Mouse (Mus musculus) large intestine, adult 2 months (tissue): Measurements from ENCODE around the gene Slbp. TPM values are rescaled to one million over a fixed set of nuclear protein-coding genes. Genes with fewer than 3 reads are reported as not detected.

Source experiments
- DNase-seq: peaks from one replicate; pipeline ENCODE4 v3.0.0-alpha.2; 2012; ENCODE audit warnings: low read depth, low spot score
- WGBS: fragments of 180-500 bp; shearing (Covaris S2); methylation state at CpG from one replicate; pipeline ENCODE4 v1.1.7; 2018; 5-methylcytosine and 5-hydroxymethylcytosine counted together
- polyA plus RNA-seq: library from polyadenylated mRNA; depleted of rRNA; stranded (reverse); fragments of >200 nt; gene quantifications from 2 replicates; pipeline ENCODE4 v1.2.3, GENCODE M21; 2012; rRNA removed

Gene Slbp
- 21.6 and 28.8 TPM in 2 replicates for polyA plus RNA-seq

DNA sequence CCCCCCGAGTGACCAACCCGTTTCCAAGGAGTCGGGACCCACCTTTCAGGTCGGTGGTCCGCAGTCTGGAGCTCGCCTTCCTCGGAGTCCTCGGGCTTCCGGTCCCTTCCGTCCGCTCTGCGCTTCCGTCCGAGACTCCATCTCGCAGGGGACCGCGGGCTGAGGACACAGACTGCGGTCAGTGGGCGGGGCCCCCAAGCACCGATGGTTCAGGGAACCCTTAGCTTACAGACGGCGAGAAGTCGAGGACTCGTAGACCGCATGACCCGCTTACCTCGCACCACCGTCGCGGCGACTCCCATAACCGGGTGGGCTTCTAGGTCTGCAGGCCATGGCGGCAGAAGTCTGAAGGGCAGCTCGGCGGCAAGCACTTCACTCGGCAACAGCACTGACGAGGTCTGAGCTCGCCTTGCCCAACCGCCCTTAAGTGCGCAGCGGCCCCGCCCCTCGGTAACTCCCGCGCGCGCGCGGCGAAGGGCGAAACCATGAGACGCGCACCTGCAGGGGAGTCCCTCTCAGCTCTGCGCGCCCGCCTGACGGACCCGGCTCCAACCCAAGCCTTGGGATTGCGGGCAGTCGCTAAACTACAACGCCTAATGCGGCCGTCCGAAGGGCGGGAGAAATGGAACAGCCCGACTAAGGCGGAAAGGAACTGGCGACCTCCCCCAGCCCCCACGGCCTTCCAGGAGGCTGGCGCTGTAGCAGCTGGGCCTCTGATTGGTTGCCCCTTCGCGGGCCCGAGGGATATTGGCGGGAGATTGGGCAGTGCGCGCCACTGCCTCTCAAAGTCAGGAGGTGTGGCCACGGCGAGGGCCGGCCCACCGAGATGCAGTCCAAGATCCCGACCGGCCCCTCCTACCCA lies at the start of gene Slbp:
Slbp (minus strand) TSS at position 654 of the 862 bp plus-strand sequence.
- under 1% methylated on average over 82 of the region's 82 CpGs for WGBS
- no peak for DNase-seq

DNA sequence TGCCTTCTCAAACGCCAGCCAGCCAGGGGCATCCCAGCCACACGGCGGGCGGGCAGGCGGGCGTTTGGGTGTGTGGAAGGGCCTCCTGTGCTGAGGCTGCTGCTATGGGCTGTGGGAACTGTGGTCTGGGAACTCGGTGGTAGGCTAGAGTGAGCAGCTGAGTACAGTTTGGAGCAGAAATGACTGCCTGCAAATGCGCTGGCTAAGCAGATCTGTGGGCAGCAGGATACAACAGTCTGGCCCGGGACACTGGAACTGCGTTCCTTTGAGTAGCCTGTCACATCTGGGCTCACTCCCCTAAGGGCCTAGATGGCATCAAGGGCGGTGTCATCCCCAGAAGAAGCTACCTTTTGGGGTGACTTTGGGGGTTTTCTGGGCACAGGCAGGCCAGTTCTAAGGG lies 49.5 kb upstream of the Slbp start:
- 83% methylated on average over 11 of the region's 11 CpGs for WGBS
- DNase-seq = no peak

DNA sequence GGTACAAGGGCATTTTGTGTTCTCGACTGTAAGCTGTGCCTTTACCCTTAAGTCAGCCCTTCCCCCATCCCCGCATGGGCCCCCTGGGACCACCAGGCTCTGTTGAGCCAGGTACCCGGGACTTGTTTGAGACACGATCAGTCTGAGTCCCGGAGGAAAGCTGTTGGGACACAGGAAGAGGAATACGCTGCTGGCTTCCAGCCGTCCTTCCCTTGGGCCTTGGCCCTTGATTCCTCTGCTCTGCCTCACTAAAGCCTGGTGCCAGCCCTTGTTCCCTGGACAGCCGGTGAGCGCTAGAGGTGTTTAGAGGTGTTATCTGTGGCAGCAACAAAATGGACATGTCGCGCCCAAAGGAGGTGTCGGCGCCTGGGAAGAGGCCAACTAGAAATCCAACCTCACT lies 47.6 kb upstream of the Slbp start:
- DNase-seq = no peak
- 44% methylated on average over 13 of the region's 13 CpGs for WGBS

DNA sequence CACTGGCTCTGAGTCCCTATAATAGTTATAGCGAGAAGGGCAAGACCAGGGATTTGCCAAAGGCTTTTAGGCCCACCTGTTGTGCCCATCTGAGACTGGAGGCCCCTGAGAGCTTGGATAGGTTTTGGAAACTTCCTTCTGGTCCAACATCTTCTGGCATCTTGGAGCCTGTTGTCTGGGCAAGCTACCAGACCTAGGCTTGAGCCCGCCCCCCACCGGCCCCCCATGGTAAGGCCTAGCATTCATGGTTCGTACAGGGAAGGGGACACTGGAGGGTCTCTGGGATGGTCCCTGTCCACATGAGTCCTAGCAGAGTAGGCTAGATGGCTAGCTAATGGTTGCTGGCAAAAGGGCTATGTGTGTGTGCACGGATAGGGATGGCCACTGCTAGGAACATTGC lies 46.3 kb upstream of the Slbp start:
- 97% methylated on average over 5 of the region's 5 CpGs for WGBS
- no peak for DNase-seq

DNA sequence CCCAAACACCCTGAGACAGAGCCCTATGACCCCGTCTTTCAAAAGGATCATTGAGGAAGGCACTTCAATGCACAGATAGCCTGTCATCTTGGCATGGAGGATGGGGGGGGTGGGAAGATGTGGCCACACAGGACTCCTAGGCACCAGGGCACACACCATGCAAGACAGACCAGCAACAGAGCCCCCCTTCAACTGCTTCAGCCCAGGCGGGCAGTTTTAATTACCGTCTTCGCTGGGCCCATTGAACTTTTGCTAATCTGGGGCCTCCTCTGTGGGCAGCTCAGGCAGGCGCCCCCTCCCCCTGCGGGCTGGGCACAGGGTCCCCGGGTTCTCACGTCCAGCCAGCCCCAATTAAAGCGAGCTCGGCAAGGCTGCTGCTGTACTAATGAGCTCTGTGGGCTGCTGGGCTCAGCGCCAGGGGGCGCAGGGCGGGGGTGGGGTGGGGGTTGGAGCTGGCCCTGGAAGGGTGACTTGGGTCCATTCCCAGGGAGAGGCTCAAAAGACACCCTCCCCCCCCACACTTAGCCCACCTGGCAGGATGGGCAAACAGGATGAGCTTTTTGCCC lies 45.7 kb upstream of the Slbp start:
- DNase-seq = no peak
- WGBS = 58% methylated on average over 13 of the region's 13 CpGs

DNA sequence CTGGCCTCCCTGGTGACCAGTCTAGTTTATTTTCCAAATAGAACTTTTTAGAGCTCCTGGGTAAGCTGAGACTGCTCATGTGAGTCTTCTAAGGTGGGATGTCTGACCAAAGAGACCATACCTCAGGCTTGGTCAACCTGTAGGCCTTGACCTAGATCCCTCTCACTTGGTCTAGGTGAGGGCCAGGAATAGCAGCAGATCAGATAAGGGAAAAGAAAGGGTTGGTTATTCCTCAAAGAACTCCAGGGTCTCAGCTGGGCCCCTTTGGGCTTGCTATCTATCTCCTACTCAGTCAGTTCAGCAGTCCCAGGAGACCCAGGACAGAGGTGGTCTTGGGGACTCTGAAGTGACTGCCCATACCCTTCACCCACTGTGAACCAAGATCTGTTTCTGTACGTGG lies 45.2 kb upstream of the Slbp start:
- 90% methylated on average over 1 of the region's 1 CpGs for WGBS
- no peak for DNase-seq

DNA sequence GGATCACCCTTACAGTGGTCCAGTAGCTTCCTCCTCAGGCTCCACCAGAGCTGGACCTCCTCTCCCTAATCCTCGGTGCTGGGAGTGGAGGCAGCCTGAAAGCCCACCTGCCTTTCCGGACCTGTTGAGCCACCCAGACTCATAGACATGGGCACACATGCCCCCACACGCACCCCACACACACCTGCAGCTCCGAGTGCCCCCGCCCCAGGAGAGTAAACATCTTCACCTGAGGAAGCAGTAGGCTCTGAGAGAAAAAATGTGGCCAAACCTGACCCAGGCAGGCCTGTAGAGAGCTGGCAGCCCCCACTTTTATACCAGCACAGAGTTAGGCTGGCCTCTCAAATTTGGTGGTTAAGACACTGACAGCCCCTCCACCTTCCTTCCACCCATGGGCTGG lies 44.1 kb upstream of the Slbp start:
- no peak for DNase-seq
- WGBS = 44% methylated on average over 5 of the region's 5 CpGs

DNA sequence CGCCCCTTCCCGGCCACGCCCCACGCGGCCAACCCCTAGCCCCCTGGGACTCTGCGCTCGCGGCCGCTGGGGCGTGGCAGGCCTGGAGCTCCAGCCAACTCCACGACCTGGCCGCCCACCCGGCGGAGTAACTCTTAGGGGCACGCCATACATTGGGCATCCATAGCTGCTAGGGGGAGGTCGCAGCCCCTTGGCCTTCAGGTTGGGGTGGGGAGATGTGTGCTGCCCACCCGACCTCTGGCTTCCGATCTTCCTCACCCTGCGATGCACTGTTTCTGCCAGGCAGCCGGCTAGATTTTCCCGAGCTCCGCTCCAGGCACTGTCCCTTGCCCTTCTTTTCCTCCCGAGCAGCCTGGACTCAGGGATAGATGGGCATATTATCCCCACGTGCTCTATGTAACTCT lies 43.3 kb upstream of the Slbp start:
- WGBS = 10% methylated on average over 24 of the region's 24 CpGs
- no peak for DNase-seq

DNA sequence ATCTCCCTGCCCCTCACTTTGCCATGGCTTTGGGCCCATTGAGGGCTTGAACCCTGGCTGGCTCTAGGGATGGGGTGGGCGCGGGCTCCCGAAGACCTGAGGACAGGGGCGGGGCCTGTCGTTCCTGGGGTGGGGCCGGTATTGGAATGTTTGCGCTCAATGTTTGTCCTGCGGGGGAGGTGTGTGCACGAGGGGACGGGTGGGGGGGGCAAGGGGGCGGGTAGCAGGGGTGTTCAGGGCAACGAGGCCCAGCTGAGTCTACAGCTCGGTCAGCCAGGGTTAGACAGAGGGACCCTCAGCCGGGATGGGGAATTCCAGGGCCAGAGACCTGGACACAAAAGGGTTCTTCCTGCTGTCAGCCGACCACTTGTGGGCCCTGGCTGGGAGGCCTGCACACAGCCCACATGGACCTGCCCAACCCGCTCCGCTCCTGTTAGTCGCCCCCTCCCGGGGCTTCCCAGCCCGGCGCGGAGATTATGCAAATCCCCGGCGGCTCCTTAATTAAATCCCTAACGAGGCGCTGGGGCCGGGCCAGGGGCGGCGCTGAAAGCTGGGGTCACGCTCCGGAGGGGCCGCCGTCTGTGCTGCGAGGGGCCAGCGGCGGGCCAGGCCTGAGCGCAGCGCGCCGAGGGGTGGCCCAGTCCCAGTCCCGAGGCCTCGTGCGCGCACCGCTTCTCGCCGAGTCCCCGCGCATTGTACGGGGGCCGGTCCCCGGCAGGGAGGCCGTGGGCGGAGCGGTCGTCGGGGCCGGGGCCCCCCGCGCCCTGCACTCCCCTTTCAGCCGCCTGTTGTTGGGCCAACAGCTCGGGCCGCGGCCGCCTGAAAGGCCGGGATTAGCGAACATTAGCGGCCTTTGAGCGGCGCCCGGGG lies 42.7 kb upstream of the Slbp start:
- no peak for DNase-seq
- WGBS = 3% methylated on average over 70 of the region's 71 CpGs

DNA sequence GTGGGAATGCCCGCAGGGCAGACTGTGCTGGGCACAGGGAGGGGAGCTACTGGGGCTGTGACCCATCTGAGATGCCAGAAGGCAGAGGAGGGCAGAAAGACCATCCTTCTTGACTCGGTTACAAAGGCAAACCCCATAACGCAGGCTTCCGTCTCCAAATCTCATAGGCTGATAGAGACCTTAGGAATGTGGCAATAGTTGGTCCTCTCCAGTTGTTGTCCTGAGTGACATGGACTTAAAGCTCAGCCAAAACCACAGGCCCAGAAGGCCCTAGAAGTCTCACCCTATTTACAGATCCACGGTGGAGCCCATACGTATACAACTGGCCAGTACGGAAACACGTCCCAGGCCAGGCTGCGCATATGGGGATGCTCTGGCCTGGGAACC lies 42.1 kb upstream of the Slbp start:
- 74% methylated on average over 9 of the region's 9 CpGs for WGBS
- no peak for DNase-seq

DNA sequence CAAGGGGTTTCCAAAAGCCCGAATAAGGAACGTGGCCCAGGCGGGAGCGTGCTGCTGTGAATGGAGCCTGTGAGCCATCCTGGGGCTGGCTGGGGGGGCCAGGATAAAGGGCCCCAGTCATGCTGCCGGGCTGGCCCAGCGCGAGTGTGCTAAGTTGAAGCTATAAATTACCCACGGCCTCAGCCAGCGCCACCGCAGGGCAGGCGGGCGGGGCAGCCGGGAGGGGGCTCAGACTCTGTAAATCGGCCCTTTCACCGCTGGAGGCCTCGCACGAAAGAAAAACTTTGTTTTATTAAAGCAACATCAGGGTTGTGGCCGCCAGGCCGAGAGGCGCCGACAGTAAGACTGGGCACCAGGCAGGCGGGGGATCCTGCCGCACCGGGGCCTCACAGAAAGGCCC lies 40.0 kb upstream of the Slbp start:
- 10% methylated on average over 24 of the region's 24 CpGs for WGBS

DNA sequence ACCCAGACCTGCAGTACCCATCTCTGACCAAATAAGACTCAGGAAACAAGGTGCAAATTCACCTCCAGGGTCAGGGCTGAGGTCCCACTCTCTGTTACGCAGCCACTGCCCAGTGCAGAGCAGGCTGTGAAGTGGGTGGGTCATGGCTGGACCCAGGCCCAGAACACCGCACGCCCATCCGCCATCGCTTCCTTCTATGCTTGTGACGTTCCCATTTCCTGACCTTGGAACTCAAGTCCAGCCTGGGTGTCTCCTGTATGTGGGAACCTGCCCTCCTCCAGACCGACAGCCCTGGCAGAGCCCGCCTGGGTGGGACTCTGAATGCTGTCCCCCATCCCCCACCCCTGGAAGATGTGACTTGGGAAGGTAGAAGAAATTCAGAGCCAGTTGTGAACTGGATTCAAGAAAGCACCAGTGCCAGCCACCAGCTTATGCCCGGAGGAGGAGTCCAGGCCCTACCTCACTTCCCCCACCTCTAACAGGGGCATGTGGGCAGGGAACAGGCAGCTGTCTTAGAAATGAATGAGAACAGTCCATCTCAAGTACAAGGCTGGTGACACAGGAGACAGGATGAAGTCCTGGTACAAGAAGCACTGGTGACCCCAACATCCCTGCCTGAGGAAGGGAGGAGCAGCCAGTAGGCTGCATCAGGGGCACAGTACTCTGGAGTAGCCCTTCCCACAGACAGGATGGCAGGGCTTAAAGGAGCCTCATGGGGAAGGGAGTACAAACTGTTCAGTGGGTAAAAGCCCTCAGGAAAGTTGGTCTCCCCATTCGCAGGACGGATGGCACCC lies 37.7 kb upstream of the Slbp start:
- DNase-seq = no peak
- WGBS = 63% methylated on average over 11 of the region's 11 CpGs

More for the DNA sequence above, 40.0 kb upstream of the Slbp start:
- no peak for DNase-seq

DNA sequence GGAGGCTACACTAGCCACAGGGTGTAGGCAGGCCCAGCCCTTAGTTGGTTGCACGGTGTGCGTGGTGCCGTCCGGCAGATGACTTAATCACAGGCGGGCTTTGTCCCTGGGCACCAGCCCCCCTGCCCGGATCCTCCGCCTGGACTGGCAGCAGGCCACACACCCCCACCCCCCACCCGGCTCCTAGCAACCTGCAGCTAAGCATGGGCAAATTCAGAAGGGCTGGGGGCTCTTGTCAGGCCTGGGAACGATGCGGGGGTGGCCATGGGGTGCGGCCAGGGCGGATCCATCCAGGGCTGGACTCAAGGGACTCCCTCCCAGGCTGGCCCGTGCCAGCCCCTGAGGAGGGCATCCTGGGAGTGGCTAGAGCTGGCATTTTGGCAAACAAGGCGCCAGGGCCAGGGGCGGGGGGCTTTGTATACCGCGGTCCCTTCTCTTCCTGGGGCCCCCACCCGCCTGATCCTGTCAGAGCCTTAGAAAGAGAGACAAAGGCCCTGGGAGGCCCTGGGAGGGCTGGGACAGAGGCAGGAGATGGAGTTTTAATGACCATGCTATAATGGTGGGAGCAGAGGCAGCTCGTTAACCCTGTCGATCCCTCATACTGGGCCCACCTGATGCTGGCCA lies 37.0 kb upstream of the Slbp start:
- WGBS = 64% methylated on average over 20 of the region's 20 CpGs

DNA sequence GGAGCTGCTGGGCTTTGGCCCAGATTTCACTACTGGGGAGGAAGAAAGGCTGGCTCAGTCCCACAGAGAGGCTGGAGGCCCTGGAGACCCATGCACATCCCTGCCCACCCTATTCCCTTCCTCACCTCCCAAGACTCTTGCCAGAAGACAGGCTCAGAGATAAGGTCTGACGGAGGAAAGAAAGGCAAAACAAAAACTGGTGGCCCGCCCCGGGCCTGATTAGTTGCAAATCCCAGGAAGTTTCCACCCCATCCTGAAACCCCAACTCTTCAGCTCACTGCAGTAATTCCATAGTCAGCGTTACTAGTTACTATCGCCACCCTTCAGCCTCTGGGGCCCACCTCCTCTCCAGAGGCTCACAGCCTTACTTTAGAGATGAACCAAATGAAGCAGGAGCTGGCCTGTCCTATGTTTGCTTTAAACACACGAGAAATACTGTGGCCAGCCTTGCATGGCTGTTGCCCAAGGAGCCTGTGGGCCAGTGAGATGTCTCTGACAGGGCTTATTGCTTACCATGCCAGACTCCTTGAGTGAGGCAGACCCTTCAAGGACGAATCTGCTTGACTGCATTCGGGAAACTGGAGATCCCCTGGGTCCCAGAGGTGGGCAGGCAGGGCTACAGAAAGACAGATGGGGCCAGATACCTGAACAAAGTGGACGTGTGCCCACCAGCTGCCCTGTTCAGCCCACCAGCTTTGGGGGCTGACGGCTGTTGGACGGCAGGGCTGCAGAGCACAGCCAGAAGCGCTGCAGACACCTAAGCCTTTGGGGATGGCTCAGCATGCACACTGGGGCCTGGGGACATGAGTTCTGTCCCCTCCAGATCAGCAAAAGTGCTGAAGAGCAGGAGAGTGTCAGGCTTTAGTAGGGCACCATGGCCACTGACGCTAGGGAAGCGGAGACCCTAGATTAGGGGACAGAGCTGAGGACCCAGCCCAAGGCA lies 36.2 kb upstream of the Slbp start:
- DNase-seq = no peak
- 84% methylated on average over 14 of the region's 14 CpGs for WGBS

More for the DNA sequence above, 37.0 kb upstream of the Slbp start:
- no peak for DNase-seq

DNA sequence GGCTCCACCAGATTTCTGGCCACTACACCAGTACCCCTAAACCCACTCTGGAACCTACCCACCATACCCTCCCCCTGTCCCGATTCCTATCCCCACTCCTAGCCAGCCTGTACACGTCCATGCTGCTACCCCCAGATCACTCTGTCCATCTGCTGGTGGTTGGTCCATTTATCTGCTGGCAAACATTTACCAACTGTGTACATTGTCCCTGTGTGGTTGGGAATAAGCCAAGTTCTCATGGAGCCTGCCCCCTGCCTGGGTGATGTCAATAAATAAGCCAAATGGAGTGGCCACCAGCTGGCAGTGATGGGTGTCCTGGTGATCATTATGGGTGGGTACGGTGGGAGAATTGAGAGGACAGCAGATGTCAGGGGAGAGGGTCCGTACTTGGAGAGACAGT lies 34.8 kb upstream of the Slbp start:
- no peak for DNase-seq
- WGBS = 51% methylated on average over 4 of the region's 4 CpGs

DNA sequence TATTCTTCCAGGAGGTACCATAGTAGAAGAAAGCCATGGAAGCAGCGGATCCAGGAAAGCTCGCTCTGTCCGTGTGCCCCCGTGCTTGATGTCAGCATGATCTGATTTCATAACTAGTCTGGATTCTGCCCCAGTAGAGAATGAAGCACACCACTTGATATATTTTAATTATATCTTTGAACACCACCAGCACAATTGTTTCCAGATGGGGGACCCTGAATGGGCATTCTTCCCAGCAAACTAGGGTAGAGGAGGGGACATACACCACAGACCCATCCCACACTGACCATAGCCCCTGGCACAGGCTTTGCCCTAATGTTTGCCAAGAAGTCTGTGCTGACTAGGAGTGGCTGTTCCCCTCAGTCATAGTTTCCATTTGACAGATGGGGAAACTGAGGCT lies 32.6 kb upstream of the Slbp start:
- no peak for DNase-seq
- WGBS = 98% methylated on average over 4 of the region's 4 CpGs

DNA sequence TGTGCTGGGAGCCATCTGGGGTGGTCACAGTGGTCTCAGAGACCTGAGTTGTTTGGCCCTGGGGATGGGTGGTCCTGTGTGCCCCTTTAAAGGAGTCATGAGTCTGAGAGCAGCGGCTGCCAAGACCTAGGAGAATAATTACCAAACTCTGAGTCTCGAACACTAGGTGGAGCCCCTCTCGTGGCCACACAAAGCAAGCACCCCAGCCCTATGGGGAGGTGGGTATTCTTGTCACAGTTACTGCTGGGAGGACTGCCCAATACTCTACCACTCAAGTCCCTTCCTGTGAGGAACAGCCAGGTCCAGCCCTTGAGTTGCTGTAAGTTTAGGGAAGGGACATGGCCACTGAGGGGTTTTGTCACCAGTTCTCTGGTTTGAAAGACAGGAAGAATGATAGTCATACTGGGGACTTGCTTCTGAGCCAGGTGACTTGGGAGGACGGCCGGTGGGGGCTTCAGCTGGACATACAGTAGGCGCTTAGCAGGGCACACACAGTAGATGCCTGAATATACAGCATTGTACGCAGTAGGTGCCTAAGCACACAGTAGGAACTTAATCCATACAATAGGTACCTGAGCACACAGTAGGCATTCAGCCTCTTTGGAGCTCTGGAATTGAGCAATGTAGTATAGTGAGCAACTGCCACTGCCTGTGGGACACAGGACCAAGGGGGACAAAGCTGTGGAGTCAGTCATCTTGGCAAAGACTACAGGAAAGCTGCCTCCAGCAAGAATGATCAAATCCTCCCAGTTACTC lies 31.7 kb upstream of the Slbp start:
- 48% methylated on average over 7 of the region's 7 CpGs for WGBS
- DNase-seq = no peak

DNA sequence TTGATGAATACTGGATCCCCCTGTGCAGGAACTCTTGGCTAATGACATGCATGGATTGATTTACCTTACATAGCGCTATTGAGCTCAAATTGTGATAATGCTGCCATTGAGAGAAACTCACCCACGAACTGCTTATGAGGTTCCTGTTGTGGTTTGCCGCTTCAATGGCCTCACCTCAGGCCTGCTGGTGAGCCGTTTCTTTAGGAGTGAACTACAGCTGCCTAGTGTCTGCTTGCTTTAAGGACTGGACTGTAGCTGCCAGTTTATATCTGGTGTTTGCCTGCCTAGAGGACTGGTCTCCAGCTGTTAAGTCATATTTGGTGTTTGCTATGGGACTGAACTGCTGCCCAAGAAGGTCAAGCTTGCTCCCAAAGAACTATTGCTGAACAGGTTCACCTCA lies 30.6 kb upstream of the Slbp start:
- no peak for DNase-seq
- WGBS = 88% methylated on average over 4 of the region's 4 CpGs
